Mouse (Mus musculus) ES-E14 (cell line): ENCODE measurements around the gene Ankrd9.
A peak's percentile ranks its signal among the peaks of the same experiment; 100 is the strongest.

Experiments
- CHD2 ChIP-seq: IDR thresholded peaks from 2 replicates; pipeline ENCODE4 v1.6.1; 2014; ENCODE audit warnings: mild to moderate bottlenecking, low read depth, low read length, inconsistent platforms
- ZC3H11A ChIP-seq: IDR thresholded peaks from 2 replicates; pipeline ENCODE4 v1.6.1; 2012; ENCODE audit warnings: low read depth, mild to moderate bottlenecking, inconsistent platforms, low read length, borderline replicate concordance
- ZNF384 ChIP-seq: IDR thresholded peaks from 2 replicates; pipeline ENCODE4 v1.6.1; 2012; ENCODE audit warnings: low read depth, low read length, inconsistent platforms

DNA sequence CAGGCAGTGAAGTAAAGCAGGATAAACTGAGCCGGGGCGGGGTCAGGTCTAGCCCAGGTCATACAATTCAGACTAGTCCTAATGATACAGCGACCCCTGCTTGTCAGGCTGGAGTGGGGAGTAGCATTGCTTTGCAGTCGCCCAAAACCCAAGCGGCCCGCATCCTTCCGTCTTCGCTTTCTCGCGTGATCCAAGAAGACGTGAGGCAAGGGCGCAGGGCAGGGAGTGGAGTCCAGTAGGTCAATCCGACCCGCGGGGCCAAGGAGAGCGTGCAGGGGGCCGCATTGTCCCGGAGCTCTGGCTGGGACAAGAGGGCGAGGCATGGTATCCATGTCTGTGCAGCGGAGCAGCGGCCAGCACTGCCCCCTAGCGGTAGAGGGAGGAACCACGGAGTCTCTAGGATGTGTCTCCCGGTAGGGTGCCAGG, 13.3 kb upstream of the Ankrd9 start:
- no peak for TF ChIP-seq ZNF384
- peak; percentile 94 for TF ChIP-seq CHD2
- TF ChIP-seq ZC3H11A, result peak; percentile 57; the same call in 1 of the 2 replicates
